Mouse (Mus musculus): ENCODE results near the gene Nceh1.
"Not testable (repeated sequence)": the region's sequence is repeated elsewhere in the genome, so short reads cannot be mapped to it uniquely, and the experiment has no call there.

The Nceh1 gene

DNA sequence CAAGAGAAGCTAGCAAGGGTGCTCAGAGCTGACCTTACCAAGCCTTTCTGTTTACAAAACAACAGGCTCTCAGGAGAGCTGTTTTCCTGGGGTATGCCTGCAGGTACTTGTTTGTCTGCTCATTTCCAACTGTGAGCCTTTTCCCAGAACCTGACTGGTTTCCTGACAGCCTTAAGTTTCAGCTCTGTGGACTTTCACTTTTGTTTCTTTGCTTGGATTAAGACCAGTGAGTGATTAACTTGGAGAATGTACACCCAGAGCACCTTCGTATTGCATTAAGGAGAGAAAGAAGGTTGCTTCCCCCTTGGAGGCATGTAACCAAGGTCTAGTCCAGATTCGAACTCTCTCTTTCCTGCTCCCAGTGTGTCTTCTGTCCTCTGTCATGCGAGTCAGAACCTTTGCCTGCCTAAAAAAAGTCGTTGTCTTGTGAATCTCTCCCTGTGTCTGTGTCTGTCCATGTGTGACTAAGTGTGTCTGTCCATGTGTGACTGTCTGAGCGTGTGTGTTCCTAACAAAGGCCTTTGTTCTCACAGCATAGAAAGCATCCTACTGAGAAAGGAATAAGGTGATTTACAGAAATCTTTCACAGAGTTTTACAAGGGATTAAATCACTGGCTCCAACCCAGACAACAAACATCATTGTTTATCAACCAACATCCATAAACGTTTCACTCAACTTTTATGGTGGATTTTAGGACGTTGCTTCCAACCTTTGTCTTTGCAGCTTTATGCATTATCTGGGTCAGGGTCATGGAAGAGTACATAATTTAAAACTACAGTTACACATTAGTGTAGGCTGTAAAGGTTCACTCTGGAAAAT is 90.4 kb downstream of the Nceh1 start:
- peak in 1 of 2 experiments; percentile 48 for DNase-seq (ENCODE audit: inconsistent age in 2 of 2, low spot score in 1 of 2)

GRCm38 (mm10) chr3:27279286-27279925 is 96.6 kb downstream of the Nceh1 start:
- DNase-seq (ENCODE audit: inconsistent age in 2 of 2, low spot score in 1 of 2), result not testable (repeated sequence)

DNA sequence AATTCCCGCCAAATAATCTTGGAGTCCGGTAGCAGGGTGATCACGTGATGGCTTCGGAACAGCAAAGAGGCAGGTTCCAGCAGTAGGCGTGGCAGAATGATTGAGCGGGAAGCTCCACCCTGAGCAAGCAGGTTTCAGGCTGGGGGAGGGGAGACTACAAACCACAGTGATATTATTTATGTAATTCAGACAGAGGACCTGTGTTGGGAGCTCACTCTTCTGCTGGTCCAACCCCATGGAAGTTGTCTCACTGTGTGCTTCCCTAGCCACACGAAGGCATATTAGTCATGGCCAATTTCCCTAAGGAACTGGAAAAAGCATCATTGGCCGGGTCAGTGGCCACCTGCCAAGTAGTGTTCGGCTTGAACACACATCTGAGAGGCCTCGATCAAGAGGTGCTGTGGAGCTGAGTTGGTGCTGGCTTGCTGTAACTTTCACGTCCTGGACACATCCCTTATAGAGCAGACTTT is 97.5 kb downstream of the Nceh1 start:
- DNase-seq (ENCODE audit: inconsistent age in 2 of 2, low spot score in 1 of 2), result peak; percentile 53 to 72

DNA sequence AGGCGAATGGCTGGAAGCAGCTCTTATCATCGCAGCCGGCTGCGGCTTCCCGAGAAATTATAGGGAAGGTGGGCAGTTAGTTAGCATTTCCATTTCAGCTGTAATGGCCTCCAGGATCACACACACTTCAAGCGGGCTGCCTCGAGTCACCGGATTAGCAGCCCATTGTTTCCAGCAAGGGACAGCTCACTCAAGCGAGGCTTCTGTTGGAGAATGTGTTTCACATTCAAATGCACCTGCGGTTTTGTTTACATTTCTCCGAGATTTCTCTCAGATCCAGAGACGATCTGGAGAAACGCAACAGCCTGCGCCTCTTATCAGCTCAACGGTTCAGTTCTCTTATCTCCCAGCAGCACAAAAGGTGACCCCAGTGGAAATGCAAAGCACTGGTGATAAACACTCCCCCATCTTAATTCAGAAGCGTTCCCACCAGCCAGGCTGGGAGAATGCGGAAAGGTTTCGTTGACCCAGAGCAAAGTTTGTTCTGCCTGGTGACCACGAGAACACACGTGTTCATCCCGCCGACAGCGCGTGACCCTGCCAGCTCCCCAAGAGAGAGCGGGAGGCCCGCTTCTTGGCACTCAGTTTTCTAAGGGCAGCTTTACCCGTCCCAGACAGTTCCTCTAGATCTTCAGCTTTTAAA is 100.4 kb downstream of the Nceh1 start:
- peak; percentile 37 to 72 for DNase-seq (ENCODE audit: inconsistent age in 2 of 2, low spot score in 1 of 2)

- no peak for DNase-seq (ENCODE audit: inconsistent age in 2 of 2, low spot score in 1 of 2)
These were observed 101.0 kb downstream of the Nceh1 start for GRCm38 (mm10) chr3:27283796-27284195.

DNA sequence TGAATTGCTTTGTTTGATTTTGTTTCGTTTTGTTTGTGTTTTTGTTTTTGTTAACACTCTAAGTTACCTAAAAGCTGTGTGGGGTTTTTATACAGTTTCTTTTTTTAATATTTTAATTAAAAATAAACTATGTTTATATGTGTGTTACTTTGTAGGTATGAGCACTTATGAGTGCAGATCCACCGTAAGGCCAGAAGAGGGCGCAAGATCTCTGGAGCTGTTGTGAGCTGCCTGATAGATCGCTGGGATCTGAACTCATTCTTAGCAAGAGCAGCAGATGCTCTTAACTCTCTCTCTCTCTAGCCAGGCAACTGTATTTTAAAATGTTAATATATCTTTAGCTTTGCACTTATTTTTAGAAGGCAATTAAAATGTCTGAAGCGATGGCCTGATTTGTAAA is 101.5 kb downstream of the Nceh1 start:
- DNase-seq (ENCODE audit: inconsistent age in 2 of 2, low spot score in 1 of 2), result no peak

GRCm38 (mm10) chr3:27285072-27285471 is 102.3 kb downstream of the Nceh1 start:
- DNase-seq (ENCODE audit: inconsistent age in 2 of 2, low spot score in 1 of 2), result peak; percentile 27 to 54

GRCm38 (mm10) chr3:27288301-27288700 is 105.5 kb downstream of the Nceh1 start:
- no peak for DNase-seq (ENCODE audit: inconsistent age in 2 of 2, low spot score in 1 of 2)

GRCm38 (mm10) chr3:27288909-27289308 is 106.1 kb downstream of the Nceh1 start:
- DNase-seq (ENCODE audit: inconsistent age in 2 of 2, low spot score in 1 of 2), result peak; percentile 36 to 59

DNA sequence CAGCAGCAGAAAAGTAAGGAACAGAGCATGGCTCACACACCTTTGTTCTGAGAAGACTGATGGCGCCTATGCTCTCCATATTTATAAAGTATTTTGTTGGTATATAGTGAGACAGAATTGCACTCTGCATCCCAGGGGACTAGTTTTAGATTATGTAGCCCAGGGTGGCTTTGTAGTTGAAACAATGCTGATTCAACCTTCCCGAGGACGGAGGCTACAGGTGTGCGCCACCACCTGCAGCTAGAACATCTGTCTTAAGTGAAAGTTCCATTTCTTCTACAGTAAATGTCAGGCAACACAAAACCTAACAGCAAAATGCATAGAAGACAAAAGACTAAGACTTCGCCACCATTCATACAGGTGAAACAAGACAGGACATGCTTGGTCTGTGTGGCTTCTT is 107.5 kb downstream of the Nceh1 start:
- DNase-seq (ENCODE audit: inconsistent age in 2 of 2, low spot score in 1 of 2), result no peak

GRCm38 (mm10) chr3:27290945-27291344 is 108.2 kb downstream of the Nceh1 start:
- not testable (repeated sequence) for DNase-seq (ENCODE audit: inconsistent age in 2 of 2, low spot score in 1 of 2)

- not testable (repeated sequence) for DNase-seq (ENCODE audit: inconsistent age in 2 of 2, low spot score in 1 of 2)
These were observed 108.6 kb downstream of the Nceh1 start for GRCm38 (mm10) chr3:27291411-27291810.

DNA sequence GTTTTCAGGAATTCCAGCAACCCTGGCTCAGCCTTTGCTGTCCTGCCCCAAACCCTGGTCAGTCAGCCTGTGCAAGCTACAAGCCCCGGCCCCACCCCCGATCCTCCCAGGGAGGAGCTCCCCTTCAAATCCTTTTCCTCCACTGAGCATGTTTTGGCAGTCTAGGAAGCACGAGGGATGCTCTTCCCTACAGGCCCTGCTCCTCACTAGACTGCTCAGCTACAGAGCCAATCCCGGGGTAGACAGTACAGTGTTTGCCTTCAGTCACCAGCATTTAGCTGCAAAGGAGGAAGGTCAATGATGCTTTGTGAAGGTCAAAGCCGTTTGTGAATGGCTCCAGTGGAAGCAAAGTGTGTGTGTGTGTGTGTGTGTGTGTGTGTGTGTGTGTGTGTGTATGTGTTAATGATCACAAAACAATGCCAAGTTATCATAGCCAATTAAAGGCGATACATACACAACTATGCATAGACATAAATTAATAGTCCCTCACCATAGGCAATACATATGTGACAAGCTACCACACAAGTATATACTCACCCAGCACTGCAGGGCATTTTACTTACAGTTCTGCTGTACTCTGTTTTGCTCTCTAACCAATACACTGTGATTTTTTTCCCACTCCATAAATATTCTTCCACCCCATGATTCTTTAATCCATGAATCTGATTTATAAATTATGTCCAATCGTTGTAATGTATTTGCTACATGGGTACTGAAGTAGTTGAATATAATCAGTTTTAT is 111.0 kb downstream of the Nceh1 start:
- DNase-seq (ENCODE audit: inconsistent age in 2 of 2, low spot score in 1 of 2), result no peak

DNA sequence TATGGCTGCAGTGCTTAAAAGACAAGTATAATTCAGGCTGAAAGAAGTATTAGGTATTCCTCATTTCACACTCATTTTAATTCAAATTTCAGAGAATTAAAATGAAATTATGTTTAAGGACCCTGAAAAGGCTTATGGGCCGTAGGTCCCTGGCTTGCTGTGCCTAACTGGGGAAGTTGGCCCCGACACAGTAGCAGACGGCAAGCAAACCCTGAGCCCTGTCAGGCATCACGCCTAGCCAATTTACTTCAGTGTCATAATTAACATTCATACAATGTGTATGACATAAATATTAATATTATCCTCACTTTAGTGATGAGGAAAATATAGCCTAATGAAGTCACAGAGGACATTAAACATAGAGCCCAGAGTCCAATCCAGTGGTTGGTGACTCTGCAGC is 117.7 kb downstream of the Nceh1 start:
- no peak for DNase-seq (ENCODE audit: inconsistent age in 2 of 2, low spot score in 1 of 2)

- DNase-seq (ENCODE audit: inconsistent age in 2 of 2, low spot score in 1 of 2), result no peak
These were observed 119.7 kb downstream of the Nceh1 start for GRCm38 (mm10) chr3:27302339-27303022.

GRCm38 (mm10) chr3:27306815-27307214 is 124.0 kb downstream of the Nceh1 start:
- no peak for DNase-seq (ENCODE audit: inconsistent age in 2 of 2, low spot score in 1 of 2)

DNA sequence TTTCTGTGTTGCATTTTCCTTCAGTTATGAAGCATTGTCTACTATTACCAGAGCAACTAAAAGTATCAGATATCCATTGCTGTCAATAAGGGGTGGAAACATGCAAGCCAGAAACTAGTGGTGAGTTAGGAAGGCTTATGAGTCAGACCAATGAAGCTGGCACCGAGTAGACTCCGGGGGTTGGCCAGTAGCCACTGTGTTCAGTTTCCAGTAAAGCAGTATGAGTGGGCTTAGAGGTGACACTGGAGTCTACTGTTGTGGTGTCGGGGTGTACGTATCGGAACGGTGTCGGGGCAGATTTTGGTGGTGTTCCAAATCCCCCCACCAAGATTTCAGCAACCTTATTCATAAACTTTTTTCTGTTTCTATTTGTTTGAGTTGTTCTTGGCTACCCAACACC is 128.2 kb downstream of the Nceh1 start:
- DNase-seq (ENCODE audit: inconsistent age in 2 of 2, low spot score in 1 of 2), result no peak

DNA sequence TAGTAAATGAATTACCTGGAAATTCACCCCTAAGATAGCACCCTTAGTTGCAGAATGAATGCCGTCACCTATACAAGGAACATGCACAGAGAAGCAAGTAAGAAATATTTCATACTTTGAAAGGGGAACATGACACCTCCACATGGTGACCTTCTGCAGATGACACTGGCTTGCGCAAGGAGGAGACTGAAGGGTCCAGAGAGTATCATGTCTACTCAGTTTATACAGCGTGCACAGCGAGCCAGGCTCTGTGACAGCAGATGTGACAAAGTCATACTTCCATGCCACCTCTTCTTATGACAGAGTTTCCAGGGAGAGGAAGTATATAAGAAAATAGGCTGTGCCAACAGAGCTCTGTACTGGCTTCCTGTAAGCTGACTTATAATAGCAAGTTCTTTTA is 128.7 kb downstream of the Nceh1 start:
- no peak for DNase-seq (ENCODE audit: inconsistent age in 2 of 2, low spot score in 1 of 2)

DNA sequence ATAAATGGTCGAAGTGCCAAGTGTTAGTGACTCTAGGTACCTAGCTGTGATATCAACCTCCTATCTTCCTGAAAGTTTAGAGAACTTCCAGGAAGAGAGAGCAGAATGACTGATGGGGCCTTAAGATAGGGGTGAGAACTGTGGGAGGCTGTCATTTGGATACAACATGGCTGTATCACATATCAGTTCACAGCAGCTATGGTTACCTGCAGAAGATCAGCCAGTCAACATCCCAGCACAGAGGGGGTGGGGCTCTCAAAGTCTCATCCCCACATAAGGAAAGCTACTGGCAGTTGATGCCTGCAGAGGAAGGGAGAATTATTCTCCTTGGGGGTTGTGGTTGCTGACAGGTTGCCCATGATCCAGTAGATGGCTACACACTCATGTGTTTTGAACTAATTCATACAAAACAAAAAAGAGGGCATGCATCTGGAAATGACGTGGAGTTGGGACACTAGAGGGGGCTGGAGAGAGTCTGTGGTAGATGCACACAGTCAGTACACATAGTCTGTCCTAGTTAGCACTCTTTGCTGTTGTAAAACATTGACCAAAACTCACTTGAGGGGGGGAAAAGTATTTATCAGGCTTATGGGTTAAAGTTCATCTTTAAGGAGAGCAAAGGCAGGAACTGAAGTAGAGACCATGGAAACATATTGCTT is 131.9 kb downstream of the Nceh1 start:
- DNase-seq (ENCODE audit: inconsistent age in 2 of 2, low spot score in 1 of 2), result no peak
